Mouse (Mus musculus): Measurements from ENCODE around the gene Ubqln1. TPM values are rescaled to one million over a fixed set of nuclear protein-coding genes. Genes with fewer than 3 reads are reported as not detected.
"Not testable (repeated sequence)": the region's sequence is repeated elsewhere in the genome, so short reads cannot be mapped to it uniquely, and the experiment has no call there.

Ubqln1 gene
- polyA plus RNA-seq, 1 experiment from 2014 or later, result 137 TPM

GRCm38 (mm10) chr13:58150442-58150841 lies 65.0 kb downstream of the Ubqln1 start:
- Histone ChIP-seq H3K4me2 (no peak overlapping the region), H3K36me3 (no peaks in the 10 kb centered on the region), H3K27me3 (no peaks in the 10 kb centered on the region; the same call in 1 of the 2 replicates), H3K9ac (replicated peaks) (no peak overlapping the region), H3K4me1 (replicated peaks) (no peaks in the 10 kb centered on the region; the same call in 1 of the 2 replicates), H3K27ac (no peak overlapping the region), H3K4me3 (replicated peaks) (no peak overlapping the region), H3K9me3 (0 out of 2 replicates have a peak, but pooled peaks cover 7% of the 10 kb centered on the region)
- WGBS, result 85% methylated on average over 11 of the region's 11 CpGs
- ATAC-seq (ENCODE audit: insufficient number of reproducible peaks, insufficient read depth, low FRiP score, low TSS enrichment, low read depth), result no peak

DNA sequence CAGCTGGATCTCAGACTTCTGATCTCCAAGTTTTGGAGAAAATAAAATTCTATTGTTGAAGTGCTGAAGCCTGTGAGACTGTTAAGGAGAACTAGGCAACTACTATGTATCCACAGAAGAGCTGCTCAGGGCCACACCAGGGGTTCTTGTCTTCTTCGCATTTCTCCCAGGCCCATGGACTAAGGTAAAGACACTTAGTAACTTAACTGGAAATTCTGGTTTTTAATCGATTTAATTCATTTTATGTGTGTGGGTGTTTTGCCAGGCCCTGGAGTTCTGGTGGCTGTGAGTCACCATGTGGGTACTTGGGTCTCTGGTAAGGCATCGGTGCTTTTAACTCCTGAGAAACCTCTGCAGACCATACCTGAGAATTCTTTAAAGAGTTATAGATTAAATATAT lies 65.8 kb downstream of the Ubqln1 start:
- WGBS, result 82% methylated on average over 3 of the region's 3 CpGs

GRCm38 (mm10) chr13:58149033-58149558 lies 66.4 kb downstream of the Ubqln1 start:
- Histone ChIP-seq H3K36me3 (no peaks in the 10 kb centered on the region), H3K4me3 (replicated peaks) (peak overlapping the region; percentile 40), H3K27ac (no peak overlapping the region), H3K4me2 (peak overlapping the region; percentile 74), H3K9ac (replicated peaks) (peak overlapping the region; percentile 9; the same call in 1 of the 2 replicates), H3K9me3 (0 out of 2 replicates have a peak, but pooled peaks cover 7% of the 10 kb centered on the region), H3K27me3 (no peaks in the 10 kb centered on the region; the same call in 1 of the 2 replicates), H3K4me1 (replicated peaks) (no peaks in the 10 kb centered on the region; the same call in 1 of the 2 replicates)
- no peak for ATAC-seq (ENCODE audit: insufficient number of reproducible peaks, insufficient read depth, low FRiP score, low TSS enrichment, low read depth)
- WGBS, result 40% methylated on average over 5 of the region's 5 CpGs

More for the DNA sequence above, 65.8 kb downstream of the Ubqln1 start:
- Histone ChIP-seq H3K27me3 (no peaks in the 10 kb centered on the region; the same call in 1 of the 2 replicates), H3K27ac (no peak overlapping the region), H3K36me3 (no peaks in the 10 kb centered on the region), H3K4me1 (replicated peaks) (no peaks in the 10 kb centered on the region; the same call in 1 of the 2 replicates), H3K9ac (replicated peaks) (no peak overlapping the region), H3K4me3 (replicated peaks) (no peak overlapping the region), H3K4me2 (no peak overlapping the region), H3K9me3 (0 out of 2 replicates have a peak, but pooled peaks cover 7% of the 10 kb centered on the region)
- no peak for ATAC-seq (ENCODE audit: insufficient number of reproducible peaks, insufficient read depth, low FRiP score, low TSS enrichment, low read depth)

DNA sequence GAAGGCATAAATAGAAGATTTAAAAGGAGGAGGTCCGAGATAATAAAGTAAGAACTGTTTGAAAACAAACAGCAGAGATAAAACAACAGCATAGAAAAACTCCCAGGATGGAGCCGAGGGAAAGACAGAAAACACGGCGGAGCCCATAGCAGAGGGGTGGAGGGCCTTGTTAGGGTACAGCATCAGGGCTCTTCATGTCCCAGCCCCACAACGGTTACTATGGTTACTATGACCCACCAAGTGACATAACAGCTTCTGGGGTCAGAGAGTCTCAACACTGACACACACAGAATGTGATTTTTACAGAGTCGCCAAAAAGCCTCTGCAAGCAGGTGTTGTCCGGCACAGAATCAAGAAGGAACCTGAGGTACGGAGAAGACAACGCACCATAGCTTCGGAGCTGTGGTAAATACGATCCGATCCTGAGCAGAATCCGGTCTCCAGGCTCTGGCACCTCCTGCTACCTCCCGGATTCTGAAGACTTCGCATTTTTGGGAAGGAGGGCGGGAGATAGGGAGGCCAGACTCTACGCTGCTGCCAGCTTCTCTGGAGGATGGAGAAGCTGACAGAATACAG lies 67.1 kb downstream of the Ubqln1 start:
- Histone ChIP-seq H3K4me1 (replicated peaks) (no peaks in the 10 kb centered on the region; the same call in 1 of the 2 replicates), H3K9ac (replicated peaks) (peak overlapping the region; percentile 9; the same call in 1 of the 2 replicates), H3K36me3 (no peaks in the 10 kb centered on the region), H3K27ac (no peak overlapping the region), H3K27me3 (no peaks in the 10 kb centered on the region; the same call in 1 of the 2 replicates), H3K4me3 (replicated peaks) (peak overlapping the region; percentile 40), H3K9me3 (0 out of 2 replicates have a peak, but pooled peaks cover 7% of the 10 kb centered on the region), H3K4me2 (peak overlapping the region; percentile 74)
- ATAC-seq (ENCODE audit: insufficient number of reproducible peaks, insufficient read depth, low FRiP score, low TSS enrichment, low read depth), result peak; percentile 81
- WGBS, result 2% methylated on average over 17 of the region's 17 CpGs

DNA sequence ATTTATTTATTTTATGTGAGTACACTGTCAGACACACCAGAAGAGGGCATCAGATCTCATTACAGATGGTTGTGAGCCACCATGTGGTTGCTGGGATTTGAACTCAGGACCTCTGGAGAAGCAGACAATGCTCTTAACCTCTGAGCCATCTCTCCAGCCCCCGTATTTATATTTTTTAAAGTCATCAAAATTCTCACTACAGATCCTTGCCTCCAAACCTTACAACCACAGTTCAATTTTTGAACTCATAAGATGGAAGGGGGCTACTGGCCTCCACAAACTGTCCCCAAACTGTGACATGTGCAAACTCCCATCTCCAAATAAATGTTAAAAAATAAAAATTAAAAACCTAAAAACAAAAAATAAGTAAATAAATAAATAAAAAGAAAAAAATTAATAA lies 67.7 kb downstream of the Ubqln1 start:
- ATAC-seq (ENCODE audit: insufficient number of reproducible peaks, insufficient read depth, low FRiP score, low TSS enrichment, low read depth), result no peak
- Histone ChIP-seq H3K9me3 (0 out of 2 replicates have a peak, but pooled peaks cover 7% of the 10 kb centered on the region), H3K27ac (no peak overlapping the region), H3K4me3 (replicated peaks) (no peak overlapping the region), H3K9ac (replicated peaks) (no peak overlapping the region), H3K4me2 (no peak overlapping the region), H3K4me1 (replicated peaks) (no peaks in the 10 kb centered on the region; the same call in 1 of the 2 replicates), H3K27me3 (no peaks in the 10 kb centered on the region; the same call in 1 of the 2 replicates), H3K36me3 (no peaks in the 10 kb centered on the region)
- WGBS, result 85% methylated on average over 1 of the region's 1 CpGs

GRCm38 (mm10) chr13:58146603-58147002 lies 68.8 kb downstream of the Ubqln1 start:
- WGBS, result 96% methylated on average over 8 of the region's 8 CpGs
- H3K36me3 ChIP-seq; ATAC-seq (ENCODE audit: insufficient number of reproducible peaks, insufficient read depth, low FRiP score, low TSS enrichment, low read depth); H3K4me2 ChIP-seq; H3K4me1 ChIP-seq (replicated peaks); H3K4me3 ChIP-seq (replicated peaks); H3K9ac ChIP-seq (replicated peaks); H3K27me3 ChIP-seq; H3K27ac ChIP-seq; H3K9me3 ChIP-seq: not testable (repeated sequence)

- Histone ChIP-seq H3K27ac (no peak overlapping the region), H3K9me3 (peaks cover 10% of the 10 kb centered on the region; the same call in 1 of the 2 replicates), H3K4me1 (replicated peaks) (peaks cover 9% of the 10 kb centered on the region), H3K4me2 (no peak overlapping the region), H3K36me3 (peaks cover 4% of the 10 kb centered on the region; the same call in 1 of the 2 replicates), H3K9ac (replicated peaks) (no peak overlapping the region), H3K4me3 (replicated peaks) (no peak overlapping the region), H3K27me3 (no peaks in the 10 kb centered on the region)
- ATAC-seq (ENCODE audit: insufficient number of reproducible peaks, insufficient read depth, low FRiP score, low TSS enrichment, low read depth), result no peak
- WGBS, result 48% methylated on average over 3 of the region's 3 CpGs
Measured at GRCm38 (mm10) chr13:58131692-58132091, 83.8 kb downstream of the Ubqln1 start.

DNA sequence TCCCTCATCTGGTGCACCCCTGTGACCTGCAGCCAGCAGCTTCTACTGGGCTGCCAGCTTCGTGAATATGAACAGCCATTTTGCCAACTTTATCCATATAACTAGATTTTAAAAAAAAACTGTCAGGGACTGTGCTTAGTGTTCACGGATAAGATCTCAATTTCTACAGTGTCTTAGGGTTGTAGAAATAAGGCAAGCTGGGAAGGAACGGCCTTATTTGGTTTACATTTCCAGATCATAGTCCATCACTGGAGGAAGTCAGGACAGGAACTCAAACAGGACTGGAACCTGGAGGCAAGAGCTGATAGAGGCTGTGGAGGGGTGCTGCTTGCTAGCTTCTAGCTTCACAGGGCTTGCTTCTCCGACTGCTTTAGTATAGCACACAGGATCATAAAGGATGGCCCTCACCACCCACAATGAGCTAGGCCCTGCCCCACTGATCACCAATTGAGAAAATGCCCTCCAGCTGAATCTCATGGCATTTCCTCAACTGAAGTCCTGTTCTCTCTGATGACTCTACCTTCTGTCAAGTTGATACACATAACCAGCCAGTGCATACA lies 85.7 kb downstream of the Ubqln1 start:
- Histone ChIP-seq H3K36me3 (peaks cover 17% of the 10 kb centered on the region), H3K27me3 (no peaks in the 10 kb centered on the region), H3K4me1 (replicated peaks) (peaks cover 21% of the 10 kb centered on the region), H3K9ac (replicated peaks) (peak overlapping the region; percentile 100), H3K4me3 (replicated peaks) (peak overlapping the region; percentile 99), H3K9me3 (no peaks in the 10 kb centered on the region), H3K27ac (peak overlapping the region; percentile 99), H3K4me2 (peak overlapping the region; percentile 75)
- 34% methylated on average over 4 of the region's 4 CpGs for WGBS
- ATAC-seq (ENCODE audit: insufficient number of reproducible peaks, insufficient read depth, low FRiP score, low TSS enrichment, low read depth), result no peak

- Histone ChIP-seq H3K36me3 (peaks cover 17% of the 10 kb centered on the region), H3K27ac (peak overlapping the region; percentile 99), H3K4me2 (peak overlapping the region; percentile 75), H3K9me3 (no peaks in the 10 kb centered on the region), H3K4me3 (replicated peaks) (peak overlapping the region; percentile 99), H3K27me3 (no peaks in the 10 kb centered on the region), H3K4me1 (replicated peaks) (peaks cover 27% of the 10 kb centered on the region), H3K9ac (replicated peaks) (peak overlapping the region; percentile 100)
- under 1% methylated on average over 83 of the region's 83 CpGs for WGBS
- ATAC-seq (ENCODE audit: insufficient number of reproducible peaks, insufficient read depth, low FRiP score, low TSS enrichment, low read depth), result peak; percentile 97
Measured at GRCm38 (mm10) chr13:58128768-58129671, 86.4 kb downstream of the Ubqln1 start.

- peak within 1 kb of the TSS; percentile 75 for H3K4me2 ChIP-seq
- under 1% methylated on average over 55 of the region's 62 CpGs for WGBS
- ATAC-seq (ENCODE audit: insufficient number of reproducible peaks, insufficient read depth, low FRiP score, low TSS enrichment, low read depth), result peak; percentile 93
Measured at GRCm38 (mm10) chr13:58128396-58128767, 87.1 kb downstream of the Ubqln1 start, which contains the start of gene Hnrnpa0. TSS of gene Hnrnpa0 (minus strand) at chr13:58128556.

More at GRCm38 (mm10) chr13:58128396-58128767, 87.1 kb downstream of the Ubqln1 start, which contains the start of gene Hnrnpa0:
- Histone ChIP-seq H3K4me3 (replicated peaks) (peak within 1 kb of the TSS; percentile 99), H3K36me3 (peaks cover 17% of the 10 kb centered on the region), H3K9me3 (no peaks in the 10 kb centered on the region), H3K4me1 (replicated peaks) (peaks cover 29% of the 10 kb centered on the region), H3K9ac (replicated peaks) (peak within 1 kb of the TSS; percentile 100), H3K27me3 (no peaks in the 10 kb centered on the region), H3K27ac (peak within 1 kb of the TSS; percentile 99)
